8 mouse cellular contexts compared by ENCODE assay signal in the genomic region with DNA sequence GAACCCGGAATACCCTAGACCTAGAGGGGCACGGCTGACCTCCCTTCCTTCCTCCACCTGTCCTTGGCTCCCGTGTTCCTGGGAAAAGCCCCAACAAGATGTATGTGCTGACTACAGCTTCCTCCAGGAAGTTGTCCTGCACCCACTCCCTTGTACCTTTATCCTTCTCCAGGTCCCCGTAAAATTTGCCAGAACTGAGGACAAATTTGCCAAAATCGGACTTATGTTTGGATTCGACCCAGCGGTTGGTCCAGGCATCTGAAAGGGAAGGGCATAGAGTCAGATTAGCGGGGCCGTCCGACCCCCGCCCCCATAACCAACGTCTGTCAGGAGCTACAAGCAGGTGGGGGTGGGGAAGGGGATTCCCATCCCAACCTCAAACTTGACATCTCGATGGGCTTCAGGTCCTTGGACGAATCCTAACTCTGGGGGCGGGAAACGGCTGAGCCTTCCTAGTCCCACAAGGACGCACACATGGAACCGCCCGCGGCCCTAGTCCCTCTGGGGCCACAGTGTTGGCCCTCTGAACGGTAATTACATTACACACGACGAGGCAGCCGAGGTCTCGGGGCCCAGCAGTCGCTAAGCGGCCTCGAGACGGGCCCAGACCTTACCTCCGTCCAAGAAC. TPM values are rescaled to one million over a fixed set of nuclear protein-coding genes. Genes with fewer than 3 reads are reported as not detected.
DNase-seq lines count a peak whose midpoint lies in the region; ATAC-seq lines count a peak whose summit lies in the region.

No protein-coding gene starts in this region.

- H3K9me3 ChIP-seq in lung, embryonic 15.5 days, result no peaks in the 10 kb centered on the region
- H3K9me3 ChIP-seq in heart, embryonic 14.5 days (ENCODE audit: control insufficient read depth, low read length), result no peaks in the 10 kb centered on the region
- no peaks in the 10 kb centered on the region for H3K9me3 ChIP-seq in liver, embryonic 16.5 days (replicated peaks; ENCODE audit: control insufficient read depth, low read length)

- H3K27ac ChIP-seq in lung, embryonic 15.5 days, result peak overlapping the region; percentile 77
- peak overlapping the region; percentile 80 to 84 for H3K27ac ChIP-seq in heart, embryonic 14.5 days (replicated peaks in 1 of 2; ENCODE audit: control insufficient read depth in 1 of 2, insufficient read depth in 1 of 2, low read depth in 2 of 2, low read length in 2 of 2)
- H3K27ac ChIP-seq in liver, embryonic 16.5 days (ENCODE audit: low read length), result peak overlapping the region; percentile 92

- no peaks in the 10 kb centered on the region for H3K27me3 ChIP-seq in lung, embryonic 15.5 days
- H3K27me3 ChIP-seq in heart, embryonic 14.5 days (ENCODE audit: control insufficient read depth, insufficient read depth, low read length), result no peaks in the 10 kb centered on the region
- no peaks in the 10 kb centered on the region for H3K27me3 ChIP-seq in liver, embryonic 16.5 days (ENCODE audit: control insufficient read depth, insufficient read depth, low read depth, low read length)

- peak overlapping the region; percentile 66 for H3K4me2 ChIP-seq in lung, embryonic 15.5 days
- peak overlapping the region; percentile 81 for H3K4me2 ChIP-seq in heart, embryonic 14.5 days (ENCODE audit: low read length)
- H3K4me2 ChIP-seq in liver, embryonic 16.5 days (ENCODE audit: low read depth, low read length), result peak overlapping the region; percentile 68

- peaks cover 42% of the 10 kb centered on the region for H3K36me3 ChIP-seq in lung, embryonic 15.5 days
- peaks cover 46% of the 10 kb centered on the region for H3K36me3 ChIP-seq in heart, embryonic 14.5 days (ENCODE audit: control insufficient read depth, insufficient read depth, low read length)
- H3K36me3 ChIP-seq in liver, embryonic 16.5 days (ENCODE audit: control insufficient read depth, insufficient read depth), result peaks cover 42% of the 10 kb centered on the region

- H3K4me3 ChIP-seq in lung, embryonic 15.5 days, result peak overlapping the region; percentile 82
- peak overlapping the region; percentile 92 to 98 for H3K4me3 ChIP-seq in heart, embryonic 14.5 days (ENCODE audit: control insufficient read depth in 1 of 2, insufficient read depth in 1 of 2, low read depth in 1 of 2, low read length in 2 of 2)
- H3K4me3 ChIP-seq in liver, embryonic 16.5 days (ENCODE audit: low read depth, low read length), result peak overlapping the region; percentile 98

- peak; percentile 45 for DNase-seq in cerebellum, adult 11 months
- DNase-seq in lung, postnatal 25 days (ENCODE audit: low spot score), result no peak
- no peak for DNase-seq in adrenal gland, adult 8-10 months
- no peak for DNase-seq in right cerebral cortex, adult 18-20 months

- peak overlapping the region; percentile 90 for H3K9ac ChIP-seq in lung, embryonic 15.5 days
- peak overlapping the region; percentile 97 for H3K9ac ChIP-seq in heart, embryonic 14.5 days (ENCODE audit: low read length)
- peak overlapping the region; percentile 88 for H3K9ac ChIP-seq in liver, embryonic 16.5 days (ENCODE audit: low read depth, low read length)

- ATAC-seq in cerebellum, adult (ENCODE audit: insufficient number of reproducible peaks, low FRiP score, low TSS enrichment), result no peak
- peak; percentile 19; the same call in 1 of the 2 replicates for ATAC-seq in lung, embryonic 15.5 days (ENCODE audit: borderline replicate concordance, extremely low read depth, low FRiP score, low TSS enrichment)
- ATAC-seq in heart, embryonic 14.5 days (ENCODE audit: insufficient number of reproducible peaks, insufficient read depth, low FRiP score, low read depth), result no peak; the same call in 1 of the 2 replicates
- peak; percentile 10; the same call in 1 of the 2 replicates for ATAC-seq in liver, embryonic 16.5 days (ENCODE audit: low read depth)

- peaks cover 30% of the 10 kb centered on the region for H3K4me1 ChIP-seq in lung, embryonic 15.5 days
- H3K4me1 ChIP-seq in heart, embryonic 14.5 days (ENCODE audit: control insufficient read depth in 2 of 2, insufficient read depth in 2 of 2, low read length in 2 of 2), result peaks cover 12 to 28% of the 10 kb centered on the region in 2 experiments
- peaks cover 46% of the 10 kb centered on the region for H3K4me1 ChIP-seq in liver, embryonic 16.5 days (ENCODE audit: control insufficient read depth, low read depth, low read length)

- WGBS in lung, embryonic 15.5 days, result under 1% methylated on average over 30 of the region's 30 CpGs
- under 1% methylated on average over 30 of the region's 30 CpGs for WGBS in heart, embryonic 14.5 days
- WGBS in liver, embryonic 16.5 days (ENCODE audit: insufficient replicate concordance), result under 1% methylated on average over 30 of the region's 30 CpGs

RNA-seq across cellular contexts. Expression of gene Calr, which starts 0.5 kb away (rescaled TPM):
- polyA plus RNA-seq in lung, embryonic 15.5 days (2015; fragmentation: Nextera tagmentation; extraction: Ambion mirVana), result 1,037 and 1,080 TPM in 2 replicates
- polyA plus RNA-seq in heart, embryonic 14.5 days (2014; fragmentation: Nextera tagmentation; extraction: Ambion mirVana), result 500 and 527 TPM in 2 replicates
- polyA plus RNA-seq in liver, embryonic 16.5 days (2015; fragmentation: Nextera tagmentation; extraction: Ambion mirVana), result 473 and 480 TPM in 2 replicates
- total RNA-seq in adrenal gland, adult 8-10 months (2022), result 100 to 1,000 TPM; 629 to 719 (median 673) TPM

RNA-seq across cellular contexts. Expression of gene Rad23a, which starts 5.7 kb away (rescaled TPM):
- 112 and 127 TPM in 2 replicates for polyA plus RNA-seq in lung, embryonic 15.5 days (2015; fragmentation: Nextera tagmentation; extraction: Ambion mirVana)
- 122 and 125 TPM in 2 replicates for polyA plus RNA-seq in heart, embryonic 14.5 days (2014; fragmentation: Nextera tagmentation; extraction: Ambion mirVana)
- polyA plus RNA-seq in liver, embryonic 16.5 days (2015; fragmentation: Nextera tagmentation; extraction: Ambion mirVana), result 294 and 307 TPM in 2 replicates
- total RNA-seq in adrenal gland, adult 8-10 months (2022), result 100 to 1,000 TPM; 107 to 125 (median 111) TPM

RNA-seq across cellular contexts. Expression of gene Farsa, which starts 10.6 kb away (rescaled TPM):
- 96.9 and 98.9 TPM in 2 replicates for polyA plus RNA-seq in lung, embryonic 15.5 days (2015; fragmentation: Nextera tagmentation; extraction: Ambion mirVana)
- 47.6 and 50.7 TPM in 2 replicates for polyA plus RNA-seq in heart, embryonic 14.5 days (2014; fragmentation: Nextera tagmentation; extraction: Ambion mirVana)
- polyA plus RNA-seq in liver, embryonic 16.5 days (2015; fragmentation: Nextera tagmentation; extraction: Ambion mirVana), result 52.7 and 53.1 TPM in 2 replicates
- 10 to 100 TPM; 59.9 to 76.8 (median 68.0) TPM for total RNA-seq in adrenal gland, adult 8-10 months (2022)

RNA-seq across cellular contexts. Expression of gene Gadd45gip1, which starts 14.9 kb away (rescaled TPM):
- 43.4 and 47.0 TPM in 2 replicates for polyA plus RNA-seq in lung, embryonic 15.5 days (2015; fragmentation: Nextera tagmentation; extraction: Ambion mirVana)
- polyA plus RNA-seq in heart, embryonic 14.5 days (2014; fragmentation: Nextera tagmentation; extraction: Ambion mirVana), result 49.9 and 53.0 TPM in 2 replicates
- 41.5 and 41.9 TPM in 2 replicates for polyA plus RNA-seq in liver, embryonic 16.5 days (2015; fragmentation: Nextera tagmentation; extraction: Ambion mirVana)
- 10 to 100 TPM; 63.6 to 68.4 (median 66.2) TPM for total RNA-seq in adrenal gland, adult 8-10 months (2022)

RNA-seq across cellular contexts. Expression of gene Dand5, which starts 23.6 kb away (rescaled TPM):
- 6.0 and 6.3 TPM in 2 replicates for polyA plus RNA-seq in lung, embryonic 15.5 days (2015; fragmentation: Nextera tagmentation; extraction: Ambion mirVana)
- polyA plus RNA-seq in heart, embryonic 14.5 days (2014; fragmentation: Nextera tagmentation; extraction: Ambion mirVana), result 5.9 and 6.6 TPM in 2 replicates
- 2.5 and 3.0 TPM in 2 replicates for polyA plus RNA-seq in liver, embryonic 16.5 days (2015; fragmentation: Nextera tagmentation; extraction: Ambion mirVana)
- total RNA-seq in adrenal gland, adult 8-10 months (2022), result 10 to 100 TPM; 11.2 to 14.9 (median 12.5) TPM

Comparison
In these comparisons a context has a peak if more than half of its experiments do, and no peak if none do; other contexts are left out.
1. ATAC-seq: peak in lung, embryonic 15.5 days (single experiment) and liver, embryonic 16.5 days (single experiment); none in cerebellum, adult (single experiment) and heart, embryonic 14.5 days (single experiment).
2. Peak in every context shown above with its lines, with median percentiles within 50 percentile points of each other: H3K27ac ChIP-seq, H3K4me2 ChIP-seq, H3K4me3 ChIP-seq and H3K9ac ChIP-seq.